Mouse (Mus musculus): ENCODE measurements at regions not wholly inside any gene's neighbourhood (a gene's known extent, or its start where the extent isn't known, plus 50 kb on each side); places are given as distances from the start of the nearest gene placed in this dataset.

DNA sequence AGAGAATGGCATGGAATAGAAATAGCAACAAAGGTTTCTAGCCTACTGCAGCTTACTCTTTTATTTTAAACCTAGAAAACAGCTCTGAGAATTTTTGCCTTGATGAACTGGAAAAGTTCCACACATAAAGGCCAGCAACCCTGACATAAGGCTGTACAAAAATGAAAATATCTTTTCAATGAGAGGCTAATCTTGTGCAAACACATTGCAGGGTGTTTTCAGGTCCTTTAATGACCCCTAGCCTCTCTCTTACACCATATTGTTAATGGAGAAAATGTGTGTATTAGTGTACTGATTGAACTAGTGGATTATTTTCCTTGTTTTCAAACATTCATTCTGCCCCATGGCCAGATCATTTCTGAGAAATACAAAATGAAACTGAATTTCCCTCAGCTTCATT, 158.0 kb upstream of the Tusc1 start:
- H3K9me3 ChIP-seq (ENCODE audit: low read length) = no peaks in the 10 kb centered on the region
- no peak for TF ChIP-seq CTCF (IDR thresholded peaks at IDR 0.05)
- no peak overlapping the region for H3K4me2 ChIP-seq (ENCODE audit: low read depth, low read length, poor library complexity, severe bottlenecking)
- no peak overlapping the region for H3K27ac ChIP-seq (ENCODE audit: low read depth, low read length)
- ATAC-seq (ENCODE audit: low FRiP score) = no peak
- H3K36me3 ChIP-seq (ENCODE audit: insufficient read depth, low read length) = no peaks in the 10 kb centered on the region
- no peak overlapping the region for H3K9ac ChIP-seq (replicated peaks; ENCODE audit: low read length, poor library complexity, severe bottlenecking)
- no peaks in the 10 kb centered on the region for H3K4me1 ChIP-seq (ENCODE audit: insufficient read depth, low read length)
- DNase-seq (ENCODE audit: low spot score) = no peak
- H3K27me3 ChIP-seq (ENCODE audit: insufficient read depth, low read length) = no peaks in the 10 kb centered on the region
- H3K4me3 ChIP-seq (ENCODE audit: low read depth, low read length) = no peak overlapping the region

DNA sequence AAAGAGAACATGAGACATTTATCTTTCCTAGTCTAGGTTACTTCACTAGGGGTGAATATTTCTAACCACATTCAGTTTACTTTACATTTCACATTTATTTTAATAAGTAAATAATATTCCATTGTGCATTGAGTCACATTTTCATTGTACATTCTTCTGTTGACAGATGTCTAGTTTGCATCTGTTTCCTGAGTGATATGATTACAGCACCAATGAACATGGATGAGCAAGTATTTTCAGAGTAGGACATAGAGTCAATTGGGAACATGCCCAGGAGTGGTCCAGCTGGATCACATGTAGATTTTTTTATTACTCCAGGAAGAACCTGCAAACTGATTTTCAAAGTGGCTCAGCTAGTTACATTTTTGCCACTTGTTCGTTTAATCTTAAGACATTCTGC, 153.3 kb upstream of the Tusc1 start:
- H3K27ac ChIP-seq (ENCODE audit: low read depth, low read length) = no peak overlapping the region
- WGBS = 84% methylated on average over 1 of the region's 1 CpGs
- no peak overlapping the region for H3K4me3 ChIP-seq (ENCODE audit: low read depth, low read length)
- ATAC-seq (ENCODE audit: low FRiP score) (no peak), DNase-seq (ENCODE audit: low spot score) (no peak)
- H3K4me1 ChIP-seq (ENCODE audit: insufficient read depth, low read length) = no peaks in the 10 kb centered on the region
- no peaks in the 10 kb centered on the region for H3K9me3 ChIP-seq (ENCODE audit: low read length)
- TF ChIP-seq CTCF (IDR thresholded peaks at IDR 0.05) = no peak
- H3K27me3 ChIP-seq (ENCODE audit: insufficient read depth, low read length) = no peaks in the 10 kb centered on the region
- no peak overlapping the region for H3K4me2 ChIP-seq (ENCODE audit: low read depth, low read length, poor library complexity, severe bottlenecking)
- H3K9ac ChIP-seq (replicated peaks; ENCODE audit: low read length, poor library complexity, severe bottlenecking) = no peak overlapping the region
- no peaks in the 10 kb centered on the region for H3K36me3 ChIP-seq (ENCODE audit: insufficient read depth, low read length)

- DNase-seq (ENCODE audit: low spot score) (no peak), ATAC-seq (ENCODE audit: low FRiP score) (no peak)
- no peak overlapping the region for H3K4me2 ChIP-seq (ENCODE audit: low read depth, low read length, poor library complexity, severe bottlenecking)
- H3K36me3 ChIP-seq (ENCODE audit: insufficient read depth, low read length) = no peaks in the 10 kb centered on the region
- H3K27me3 ChIP-seq (ENCODE audit: insufficient read depth, low read length) = no peaks in the 10 kb centered on the region
- WGBS = 82% methylated on average over 1 of the region's 1 CpGs
- no peak for TF ChIP-seq CTCF (IDR thresholded peaks at IDR 0.05)
- H3K27ac ChIP-seq (ENCODE audit: low read depth, low read length) = no peak overlapping the region
- no peak overlapping the region for H3K9ac ChIP-seq (replicated peaks; ENCODE audit: low read length, poor library complexity, severe bottlenecking)
- no peaks in the 10 kb centered on the region for H3K9me3 ChIP-seq (ENCODE audit: low read length)
- H3K4me1 ChIP-seq (ENCODE audit: insufficient read depth, low read length) = no peaks in the 10 kb centered on the region
- H3K4me3 ChIP-seq (ENCODE audit: low read depth, low read length) = no peak overlapping the region
Measured at GRCm38 (mm10) chr4:93486455-93486854, 151.1 kb upstream of the Tusc1 start.

- Histone ChIP-seq H3K27me3 (ENCODE audit: insufficient read depth, low read length) (no peaks in the 10 kb centered on the region), H3K4me1 (ENCODE audit: insufficient read depth, low read length) (no peaks in the 10 kb centered on the region), H3K9me3 (ENCODE audit: low read length) (no peaks in the 10 kb centered on the region), H3K9ac (replicated peaks; ENCODE audit: low read length, poor library complexity, severe bottlenecking) (no peak overlapping the region), H3K27ac (ENCODE audit: low read depth, low read length) (no peak overlapping the region), H3K4me2 (ENCODE audit: low read depth, low read length, poor library complexity, severe bottlenecking) (no peak overlapping the region), H3K36me3 (ENCODE audit: insufficient read depth, low read length) (no peaks in the 10 kb centered on the region), H3K4me3 (ENCODE audit: low read depth, low read length) (no peak overlapping the region)
- ATAC-seq (ENCODE audit: low FRiP score) = no peak
- no peak for DNase-seq (ENCODE audit: low spot score)
- no peak for TF ChIP-seq CTCF (IDR thresholded peaks at IDR 0.05)
- 90% methylated on average over 1 of the region's 1 CpGs for WGBS
Measured at GRCm38 (mm10) chr4:93481247-93481646, 145.9 kb upstream of the Tusc1 start.

DNA sequence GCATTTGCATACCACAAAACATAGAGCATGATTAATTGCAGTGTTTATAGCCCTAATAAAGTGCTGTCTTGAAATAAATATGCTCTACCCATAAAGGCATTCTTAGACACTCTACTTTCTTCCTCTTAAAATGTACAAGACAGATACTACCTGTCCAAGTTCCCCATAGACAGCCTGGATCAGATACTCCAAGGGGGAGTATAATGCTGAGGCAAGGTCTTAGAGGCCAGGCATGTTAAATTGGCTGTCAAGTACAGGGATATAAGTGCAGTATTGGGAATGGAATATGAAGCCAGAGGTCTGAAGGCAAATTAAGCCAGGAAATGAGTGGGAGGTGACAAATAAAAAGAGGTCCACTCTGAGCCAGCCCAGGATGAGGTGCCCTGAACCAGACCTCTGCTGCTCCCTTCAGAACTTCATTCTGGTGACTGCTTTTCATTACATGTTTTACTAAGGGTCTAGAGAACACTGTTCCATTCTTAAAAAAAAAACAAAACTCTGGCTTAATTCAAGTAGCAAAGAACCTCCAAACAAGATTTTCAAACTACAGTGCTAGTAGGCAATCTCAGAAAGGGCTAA, 142.0 kb upstream of the Tusc1 start:
- Histone ChIP-seq H3K9ac (replicated peaks; ENCODE audit: low read length, poor library complexity, severe bottlenecking) (no peak overlapping the region), H3K4me3 (ENCODE audit: low read depth, low read length) (no peak overlapping the region), H3K4me1 (ENCODE audit: insufficient read depth, low read length) (no peaks in the 10 kb centered on the region), H3K27ac (ENCODE audit: low read depth, low read length) (no peak overlapping the region), H3K36me3 (ENCODE audit: insufficient read depth, low read length) (no peaks in the 10 kb centered on the region), H3K9me3 (ENCODE audit: low read length) (no peaks in the 10 kb centered on the region), H3K4me2 (ENCODE audit: low read depth, low read length, poor library complexity, severe bottlenecking) (no peak overlapping the region), H3K27me3 (ENCODE audit: insufficient read depth, low read length) (no peaks in the 10 kb centered on the region)
- no peak for DNase-seq (ENCODE audit: low spot score)
- no peak for TF ChIP-seq CTCF (IDR thresholded peaks at IDR 0.05)
- ATAC-seq (ENCODE audit: low FRiP score) = no peak

- no peak overlapping the region for H3K9ac ChIP-seq (replicated peaks; ENCODE audit: low read length, poor library complexity, severe bottlenecking)
- no peaks in the 10 kb centered on the region for H3K36me3 ChIP-seq (ENCODE audit: insufficient read depth, low read length)
- no peak overlapping the region for H3K4me2 ChIP-seq (ENCODE audit: low read depth, low read length, poor library complexity, severe bottlenecking)
- H3K27ac ChIP-seq (ENCODE audit: low read depth, low read length) = no peak overlapping the region
- ATAC-seq (ENCODE audit: low FRiP score) (no peak), DNase-seq (ENCODE audit: low spot score) (no peak)
- H3K4me1 ChIP-seq (ENCODE audit: insufficient read depth, low read length) = no peaks in the 10 kb centered on the region
- TF ChIP-seq CTCF (IDR thresholded peaks at IDR 0.05) = no peak
- no peaks in the 10 kb centered on the region for H3K27me3 ChIP-seq (ENCODE audit: insufficient read depth, low read length)
- no peaks in the 10 kb centered on the region for H3K9me3 ChIP-seq (ENCODE audit: low read length)
- no peak overlapping the region for H3K4me3 ChIP-seq (ENCODE audit: low read depth, low read length)
- 95% methylated on average over 1 of the region's 1 CpGs for WGBS
Measured at GRCm38 (mm10) chr4:93467998-93468397, 132.7 kb upstream of the Tusc1 start.

Measured in midbrain, postnatal 0 days (tissue).